Mouse (Mus musculus) mesoderm, embryonic 11.5 days (tissue): ENCODE results near the gene Olfr692.
A peak's percentile ranks its signal among the peaks of the same experiment; 100 is the strongest.

Source experiments
- DNase-seq: peaks from one replicate; pipeline ENCODE4 v3.0.0-alpha.2; 2012; ENCODE audit warnings: low read depth, low spot score

Gene Olfr692

DNA sequence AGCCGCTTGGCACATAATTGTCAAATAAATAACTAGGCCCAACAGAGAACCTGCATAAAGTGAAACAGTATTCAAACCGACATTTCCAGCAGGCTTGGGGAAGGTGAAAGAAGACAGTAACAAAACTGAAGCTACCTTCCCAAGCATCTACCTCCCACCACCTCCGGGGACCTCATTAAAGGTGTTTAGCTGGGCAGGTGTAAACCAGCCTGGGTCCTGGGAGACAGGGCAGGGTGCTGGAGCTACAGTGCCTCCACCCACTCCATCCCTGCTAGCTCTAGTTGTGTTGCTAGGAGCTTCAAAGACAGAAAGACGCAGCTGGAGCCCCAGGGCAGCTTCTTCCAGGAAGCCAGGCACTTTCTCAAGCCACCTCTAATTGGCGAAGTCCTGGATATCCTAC lies 36.2 kb downstream of the Olfr692 start, which contains the start of gene Cnga4:
TSS of gene Cnga4 (plus strand) at position 301 of the 400 bp plus-strand sequence.
- DNase-seq: no peak

DNA sequence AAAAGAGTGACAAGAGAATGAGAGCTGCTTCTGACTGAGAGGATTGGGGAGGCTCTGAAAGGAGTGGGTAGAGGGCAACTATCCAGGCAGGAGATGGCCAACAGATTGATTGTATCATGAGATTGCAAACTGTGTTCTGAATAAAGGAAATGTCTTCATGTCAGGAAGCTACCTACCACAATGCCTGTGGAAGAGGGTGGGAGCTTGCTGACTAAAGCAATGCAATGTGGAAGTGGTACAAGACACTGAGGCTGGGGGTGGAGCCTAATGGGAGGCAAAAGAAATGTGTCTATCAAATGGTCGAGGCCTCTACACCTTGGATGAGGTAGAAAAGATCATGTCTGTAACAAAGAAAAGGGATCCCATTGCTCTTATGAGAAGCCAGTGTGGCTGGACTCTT lies 38.3 kb downstream of the Olfr692 start:
- DNase-seq: no peak

DNA sequence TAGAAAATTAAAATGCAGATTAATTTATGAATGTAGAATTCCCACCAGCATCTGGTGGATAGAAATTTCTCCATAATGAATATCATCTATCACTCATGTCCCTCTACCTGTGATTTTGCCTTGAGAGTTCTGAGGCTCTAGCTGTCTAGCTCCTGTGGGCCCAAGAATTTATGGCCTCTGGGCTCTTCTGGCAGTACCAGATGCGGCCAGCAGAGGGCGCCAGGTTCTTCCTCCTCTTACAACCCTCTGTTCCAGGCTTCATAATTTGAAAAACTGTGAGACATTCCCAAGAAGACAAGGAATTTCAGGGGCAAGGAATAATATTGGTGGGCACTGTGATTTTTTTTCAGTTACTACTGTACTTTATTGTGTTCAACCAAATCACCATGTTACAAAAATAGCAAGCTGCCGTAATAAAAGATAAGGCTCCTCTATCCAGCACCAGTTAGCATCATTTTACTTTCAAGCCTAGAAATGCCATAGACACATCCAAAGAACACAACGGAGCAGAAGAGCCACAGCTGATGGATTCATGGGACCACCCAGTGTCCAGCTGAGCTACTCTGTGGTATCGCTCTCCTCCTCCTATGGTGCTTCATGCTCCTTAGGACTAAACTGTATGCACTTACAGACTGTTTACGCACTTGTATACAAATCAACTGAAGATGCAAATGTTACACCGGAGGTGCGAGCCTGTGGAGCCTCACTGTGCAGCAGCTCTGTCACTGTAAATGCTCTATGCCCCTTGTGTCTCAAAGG lies 44.0 kb downstream of the Olfr692 start:
- peak; percentile 78 for DNase-seq

DNA sequence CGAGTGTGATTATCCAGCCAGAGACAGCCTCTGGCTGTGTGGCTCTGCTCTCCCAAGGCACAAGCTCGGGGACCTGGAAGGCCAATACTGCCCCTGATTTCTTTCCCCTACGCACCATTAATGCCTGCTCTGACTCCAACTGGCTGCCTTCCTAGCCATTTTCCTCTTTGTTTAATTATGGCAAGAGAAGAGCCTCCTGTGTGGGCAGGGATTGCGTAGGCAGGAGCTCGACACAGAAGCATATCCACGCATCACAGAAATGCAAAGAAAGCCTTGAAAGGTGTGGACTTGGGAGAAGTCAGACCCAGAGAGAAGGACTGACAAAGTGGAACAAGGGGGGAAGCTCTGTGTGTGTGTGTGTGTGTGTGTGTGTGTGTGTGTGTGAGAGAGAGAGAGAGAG lies 46.4 kb downstream of the Olfr692 start:
- DNase-seq: no peak

DNA sequence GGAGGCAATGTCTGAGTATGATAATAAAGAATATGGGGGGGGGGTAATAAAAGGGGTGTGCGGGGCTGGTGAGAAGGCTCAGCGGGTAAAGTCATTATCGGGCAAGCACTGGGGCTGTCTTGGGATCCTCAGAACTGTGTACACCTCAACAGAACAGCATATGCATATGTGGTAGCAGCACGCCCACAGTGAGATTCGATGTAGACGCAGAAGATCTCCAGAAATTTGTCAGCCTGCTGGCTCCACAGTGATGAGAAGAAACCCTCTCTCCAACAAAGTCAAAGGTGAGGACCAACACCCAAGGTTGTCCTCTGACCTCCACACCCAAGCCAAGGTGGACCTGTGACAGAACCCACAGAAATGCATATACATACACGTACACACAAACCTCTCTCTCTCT lies 48.5 kb downstream of the Olfr692 start:
- DNase-seq: no peak

DNA sequence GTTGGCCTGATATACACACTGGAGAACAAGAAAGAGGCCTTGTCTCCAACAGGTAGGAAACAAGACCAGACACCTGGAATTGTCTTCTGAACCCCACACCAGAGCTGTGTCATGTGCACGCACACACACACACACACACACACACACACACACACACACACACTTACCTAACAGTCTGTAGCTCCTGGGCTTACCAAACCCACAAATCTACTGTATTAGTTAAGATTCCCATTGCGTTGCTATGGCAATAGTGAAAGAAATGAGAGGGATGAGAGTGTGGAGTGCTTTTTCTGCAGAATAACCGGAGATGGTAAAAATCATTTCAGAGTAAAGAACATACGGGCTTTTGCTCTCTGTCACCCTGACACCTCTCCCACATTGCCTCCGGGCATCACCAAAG lies 50.1 kb downstream of the Olfr692 start:
- DNase-seq: no peak
